Mouse (Mus musculus) neural tube, embryonic 14.5 days (tissue): Measurements from ENCODE around the gene Plagl2. TPM values are rescaled to one million over a fixed set of nuclear protein-coding genes. Genes with fewer than 3 reads are reported as not detected.

Source experiments
- ATAC-seq: fragments of 200-750 bp; cut with Nextera tagmentation; 2 replicates; pipeline ENCODE4 v1.8.0; 2017; ENCODE audit warnings: low read depth, mild to moderate bottlenecking, moderate TSS enrichment, moderate library complexity
- H3K27ac ChIP-seq: fragments of 300-500 bp; sonication (generic); 2 replicates; pipeline ENCODE4 v1.5.1; 2014; ENCODE audit warnings: low read depth, mild to moderate bottlenecking, control low read depth, low read length, moderate library complexity, mixed read lengths
- H3K27me3 ChIP-seq: fragments of 300-500 bp; sonication (generic); 2 replicates; pipeline ENCODE4 v1.6.1; 2014; ENCODE audit warnings: low read length; ENCODE audit not compliant: control insufficient read depth, insufficient read depth
- H3K36me3 ChIP-seq: fragments of 300-500 bp; sonication (generic); 2 replicates; pipeline ENCODE4 v1.6.1; 2014; ENCODE audit warnings: low read length, mixed read lengths; ENCODE audit not compliant: control insufficient read depth, insufficient read depth
- H3K4me1 ChIP-seq: fragments of 300-500 bp; sonication (generic); 2 replicates; pipeline ENCODE4 v1.6.1; 2014; ENCODE audit warnings: low read length; ENCODE audit not compliant: control insufficient read depth, insufficient read depth
- H3K4me2 ChIP-seq: fragments of 300-500 bp; sonication (generic); 2 replicates; pipeline ENCODE4 v1.6.1; 2014; ENCODE audit warnings: mild to moderate bottlenecking, low read depth, low read length, control low read depth
- H3K4me3 ChIP-seq: fragments of 300-500 bp; sonication (generic); 2 replicates; pipeline ENCODE4 v1.5.1; 2014; ENCODE audit warnings: low read depth, low read length, control low read depth, mixed read lengths
- H3K9ac ChIP-seq: fragments of 300-500 bp; sonication (generic); replicated peaks from 2 replicates; pipeline ENCODE4 v1.6.1; 2014; ENCODE audit warnings: low read depth, mild to moderate bottlenecking, control low read depth, low read length, mixed read lengths
- H3K9me3 ChIP-seq: fragments of 300-500 bp; sonication (generic); 2 replicates; pipeline ENCODE4 v1.6.1; 2016; ENCODE audit warnings: low read length; ENCODE audit not compliant: control insufficient read depth
- WGBS: fragments of 180-500 bp; shearing (Covaris S2); extraction: QIAGEN DNeasy Blood & Tissue Kit; methylation state at CpG from one replicate; pipeline ENCODE4 v1.1.7; 2014; 5-methylcytosine and 5-hydroxymethylcytosine counted together
- polyA plus RNA-seq: library from polyadenylated mRNA; unstranded; fragments of >200 nt; fragmentation: Nextera tagmentation; extraction: Ambion mirVana; gene quantifications from 2 replicates; pipeline ENCODE4 v1.2.1, GENCODE M21; 2014

Plagl2 gene
- polyA plus RNA-seq, 1 experiment from 2014 or later, result 5.9 TPM

GRCm38 (mm10) chr2:153187848-153188247, 53.4 kb downstream of the Plagl2 start:
- Histone ChIP-seq H3K27ac (no peak overlapping the region), H3K9me3 (no peaks in the 10 kb centered on the region), H3K9ac (no peak overlapping the region), H3K4me1 (no peaks in the 10 kb centered on the region), H3K27me3 (no peaks in the 10 kb centered on the region), H3K4me3 (no peak overlapping the region), H3K4me2 (no peak overlapping the region), H3K36me3 (peaks cover 73% of the 10 kb centered on the region)
- no peak for ATAC-seq
- whole genome bisulfite sequencing, result 84% methylated on average over 2 of the region's 2 CpGs

GRCm38 (mm10) chr2:153186176-153186591, 55.0 kb downstream of the Plagl2 start:
- Histone ChIP-seq H3K4me2 (no peak overlapping the region), H3K27me3 (no peaks in the 10 kb centered on the region), H3K4me1 (no peaks in the 10 kb centered on the region), H3K9me3 (no peaks in the 10 kb centered on the region), H3K4me3 (no peak overlapping the region), H3K9ac (no peak overlapping the region), H3K36me3 (peaks cover 65% of the 10 kb centered on the region), H3K27ac (no peak overlapping the region)
- 83% methylated on average over 2 of the region's 2 CpGs for WGBS
- ATAC-seq, result no peak

- Histone ChIP-seq H3K27ac (no peak overlapping the region), H3K9me3 (no peaks in the 10 kb centered on the region), H3K4me1 (no peaks in the 10 kb centered on the region), H3K4me2 (no peak overlapping the region), H3K9ac (no peak overlapping the region), H3K27me3 (no peaks in the 10 kb centered on the region), H3K4me3 (no peak overlapping the region), H3K36me3 (peaks cover 39% of the 10 kb centered on the region)
- WGBS, result 80% methylated on average over 3 of the region's 3 CpGs
- no peak for ATAC-seq
Observed at GRCm38 (mm10) chr2:153179961-153180360, 61.3 kb downstream of the Plagl2 start.

GRCm38 (mm10) chr2:153179126-153179860, 61.9 kb downstream of the Plagl2 start:
- H3K27me3 ChIP-seq, result no peaks in the 10 kb centered on the region
- H3K4me3 ChIP-seq, result no peak overlapping the region
- H3K9me3 ChIP-seq, result no peaks in the 10 kb centered on the region
- H3K9ac ChIP-seq, result no peak overlapping the region
- ATAC-seq, result no peak
- H3K4me1 ChIP-seq, result no peaks in the 10 kb centered on the region
- peaks cover 32% of the 10 kb centered on the region for H3K36me3 ChIP-seq
- no peak overlapping the region for H3K4me2 ChIP-seq
- 90% methylated on average over 10 of the region's 10 CpGs for WGBS
- H3K27ac ChIP-seq, result no peak overlapping the region

Other genes starting within 250 kb of the Plagl2 start
- 157 TPM in 2 replicates for gene Pdrg1, start 226.0 kb downstream of the Plagl2 start, polyA plus RNA-seq
- gene Xkr7, start 209.6 kb downstream of the Plagl2 start, polyA plus RNA-seq, result 0.81 and 1.5 TPM in 2 replicates
- 1.2 and 1.9 TPM in 2 replicates for gene Ccm2l, start 175.5 kb downstream of the Plagl2 start, polyA plus RNA-seq
- gene Hck, start 133.0 kb downstream of the Plagl2 start, polyA plus RNA-seq, result 1.0 and 2.5 TPM in 2 replicates
- gene Tm9sf4, start 80.1 kb downstream of the Plagl2 start, polyA plus RNA-seq, result 82.2 and 88.1 TPM in 2 replicates
- gene Tspyl3, start 16.0 kb downstream of the Plagl2 start, polyA plus RNA-seq, result 24.7 and 29.3 TPM in 2 replicates
- 6.2 and 6.4 TPM in 2 replicates for gene Pofut1, start 107 bp upstream of the Plagl2 start, polyA plus RNA-seq
- gene Kif3b, start 50.0 kb upstream of the Plagl2 start, polyA plus RNA-seq, result 16.4 and 17.2 TPM in 2 replicates
- gene Asxl1, start 104.4 kb upstream of the Plagl2 start, polyA plus RNA-seq, result 15.4 and 16.9 TPM in 2 replicates